Mouse (Mus musculus) large intestine, adult 2 months (tissue): ENCODE data around the gene Gna12. TPM values are rescaled to one million over a fixed set of nuclear protein-coding genes. Genes with fewer than 3 reads are reported as not detected.
A peak's percentile ranks its signal among the peaks of the same experiment; 100 is the strongest.

ENCODE experiments used
- DNase-seq: peaks from one replicate; pipeline ENCODE4 v3.0.0-alpha.2; 2012; ENCODE audit warnings: low read depth, low spot score
- WGBS: fragments of 180-500 bp; shearing (Covaris S2); methylation state at CpG from one replicate; pipeline ENCODE4 v1.1.7; 2018; 5-methylcytosine and 5-hydroxymethylcytosine counted together
- polyA plus RNA-seq: library from polyadenylated mRNA; depleted of rRNA; stranded (reverse); fragments of >200 nt; gene quantifications from 2 replicates; pipeline ENCODE4 v1.2.3, GENCODE M21; 2012

The Gna12 gene
- polyA plus RNA-seq, 1 experiment, result 37.1 TPM

DNA sequence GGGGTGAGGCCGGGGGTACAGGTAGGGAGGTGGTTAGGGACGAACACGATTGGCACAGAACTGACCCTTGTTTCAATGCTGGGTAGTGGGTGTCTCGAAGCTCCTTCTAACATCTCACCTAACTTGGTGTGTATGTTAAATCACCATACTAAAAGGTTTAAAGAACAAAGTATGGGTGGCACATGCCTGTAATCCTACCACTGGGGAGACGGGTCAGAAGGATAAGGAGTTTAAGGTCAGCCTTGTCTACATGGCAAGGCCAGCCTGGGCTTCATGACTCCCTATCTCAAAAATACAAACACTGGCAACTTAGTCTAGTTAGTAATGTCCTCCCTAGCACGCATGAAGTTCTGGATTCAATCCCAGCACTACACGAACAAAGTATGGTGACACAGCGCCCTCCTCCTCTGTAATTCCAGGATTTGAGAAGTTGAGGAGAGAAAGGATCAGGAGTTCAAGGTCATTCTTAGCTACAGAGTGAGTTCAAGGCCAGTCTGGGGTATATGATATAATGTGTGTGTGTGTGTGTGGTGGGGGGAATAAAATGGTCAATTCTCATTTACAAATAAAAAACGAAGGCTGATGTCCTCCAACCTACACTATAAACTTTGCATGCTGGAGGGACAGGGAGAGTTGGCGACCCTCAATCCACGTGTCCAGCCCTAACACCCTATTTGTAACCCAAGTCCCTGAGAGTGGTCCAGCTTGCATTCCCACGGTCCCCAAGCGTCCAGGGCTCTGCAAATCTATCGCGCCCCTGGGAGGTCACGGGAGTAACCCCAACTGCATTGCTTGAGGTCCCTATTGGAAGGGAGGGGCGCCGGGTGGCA lies 935 bp downstream of the Gna12 start:
- 33% methylated on average over 18 of the region's 18 CpGs for WGBS
- DNase-seq, result no peak

DNA sequence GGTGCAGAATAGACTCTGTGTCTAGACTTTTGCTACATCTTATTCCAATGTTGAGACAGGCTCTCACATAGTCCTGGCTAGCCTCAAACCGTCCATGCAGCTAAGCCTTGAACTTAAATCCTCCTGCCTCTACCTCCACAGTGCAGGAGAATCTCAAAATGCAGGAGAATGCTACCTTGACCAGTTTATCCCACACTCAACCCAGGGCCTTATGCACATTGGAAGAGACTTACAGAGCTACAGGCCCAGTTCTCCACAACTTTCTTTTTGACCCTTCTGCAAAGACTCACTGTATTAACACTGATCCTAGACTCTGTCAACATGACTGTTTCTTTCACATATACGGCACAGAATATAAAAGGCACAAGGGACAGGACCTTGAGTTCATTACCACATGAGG lies 1.9 kb downstream of the Gna12 start:
- WGBS, result 41% methylated on average over 2 of the region's 2 CpGs
- no peak for DNase-seq

DNA sequence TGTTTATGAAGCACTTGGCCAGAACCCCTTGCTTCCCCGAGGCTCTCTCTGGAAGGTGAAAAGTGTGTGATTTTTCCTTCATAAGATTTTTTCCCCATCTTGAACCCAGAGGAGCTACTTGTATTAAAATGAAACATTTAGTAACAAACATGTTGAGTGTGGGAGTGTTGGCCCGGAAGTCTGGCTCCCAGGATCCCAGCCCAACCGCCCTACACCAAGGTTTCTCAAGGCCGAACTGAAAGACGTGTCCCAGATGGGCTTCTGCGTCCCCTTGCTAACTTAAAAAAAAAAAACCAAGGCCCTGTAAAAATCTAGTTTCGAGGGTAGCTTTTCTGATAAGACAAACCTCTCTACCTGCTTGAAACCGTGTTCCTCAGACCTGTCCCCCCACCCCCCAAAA lies 2.3 kb downstream of the Gna12 start:
- DNase-seq, result no peak
- 51% methylated on average over 8 of the region's 8 CpGs for WGBS

GRCm38 (mm10) chr5:140827413-140827812 lies 2.8 kb downstream of the Gna12 start:
- DNase-seq, result no peak
- 58% methylated on average over 2 of the region's 2 CpGs for WGBS

- WGBS, result 71% methylated on average over 1 of the region's 1 CpGs
- DNase-seq, result no peak
These were observed 3.4 kb downstream of the Gna12 start for GRCm38 (mm10) chr5:140826796-140827195.

GRCm38 (mm10) chr5:140826118-140826517 lies 4.1 kb downstream of the Gna12 start:
- DNase-seq, result no peak
- WGBS, result 97% methylated on average over 1 of the region's 1 CpGs

- WGBS, result 72% methylated on average over 7 of the region's 7 CpGs
- no peak for DNase-seq
These were observed 6.1 kb downstream of the Gna12 start for GRCm38 (mm10) chr5:140824126-140824525.

DNA sequence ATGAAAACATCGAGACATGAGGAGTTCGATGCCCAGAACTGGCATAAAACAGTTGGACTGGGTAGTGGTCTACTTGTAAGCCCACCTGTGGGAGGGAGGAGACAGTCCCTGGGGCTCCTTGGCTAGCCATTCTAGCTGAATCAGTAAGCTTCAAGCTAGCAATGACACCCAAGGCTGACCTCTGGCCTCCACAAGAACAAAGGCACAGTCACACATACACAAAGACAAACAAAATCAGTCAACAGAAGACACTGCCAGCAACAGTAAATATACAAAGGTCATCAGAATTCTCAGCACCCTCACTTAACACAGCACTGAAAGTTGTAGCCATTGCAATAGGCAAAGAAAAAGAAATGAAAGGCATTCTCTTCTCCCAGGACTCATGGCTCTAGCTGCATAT lies 6.8 kb downstream of the Gna12 start:
- WGBS, result 95% methylated on average over 2 of the region's 2 CpGs
- DNase-seq, result no peak

- WGBS, result 84% methylated on average over 4 of the region's 4 CpGs
- DNase-seq, result no peak
These were observed 8.3 kb downstream of the Gna12 start for GRCm38 (mm10) chr5:140821951-140822350.

GRCm38 (mm10) chr5:140820539-140820938 lies 9.7 kb downstream of the Gna12 start:
- 85% methylated on average over 4 of the region's 4 CpGs for whole genome bisulfite sequencing
- no peak for DNase-seq

DNA sequence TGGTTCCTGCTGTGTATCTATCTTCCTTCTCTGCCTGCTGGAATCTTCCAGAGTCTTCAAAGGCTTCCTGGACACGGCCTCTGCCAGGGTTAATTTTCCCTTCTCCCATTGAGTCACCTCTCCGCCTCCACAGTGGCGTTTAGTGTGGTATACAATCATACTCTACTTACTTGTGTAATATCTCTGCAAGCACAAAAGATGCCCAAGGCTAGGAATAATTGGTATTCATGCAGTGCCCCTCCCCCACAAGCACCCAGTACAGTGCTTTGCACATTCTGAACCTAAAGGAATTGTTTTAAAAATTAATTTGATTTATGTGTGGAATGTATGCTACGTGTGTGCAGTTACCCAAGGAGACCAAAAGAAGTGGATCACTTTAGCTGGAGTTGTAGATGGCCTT lies 10.6 kb downstream of the Gna12 start:
- no peak for DNase-seq
- 69% methylated on average over 4 of the region's 4 CpGs for WGBS

DNA sequence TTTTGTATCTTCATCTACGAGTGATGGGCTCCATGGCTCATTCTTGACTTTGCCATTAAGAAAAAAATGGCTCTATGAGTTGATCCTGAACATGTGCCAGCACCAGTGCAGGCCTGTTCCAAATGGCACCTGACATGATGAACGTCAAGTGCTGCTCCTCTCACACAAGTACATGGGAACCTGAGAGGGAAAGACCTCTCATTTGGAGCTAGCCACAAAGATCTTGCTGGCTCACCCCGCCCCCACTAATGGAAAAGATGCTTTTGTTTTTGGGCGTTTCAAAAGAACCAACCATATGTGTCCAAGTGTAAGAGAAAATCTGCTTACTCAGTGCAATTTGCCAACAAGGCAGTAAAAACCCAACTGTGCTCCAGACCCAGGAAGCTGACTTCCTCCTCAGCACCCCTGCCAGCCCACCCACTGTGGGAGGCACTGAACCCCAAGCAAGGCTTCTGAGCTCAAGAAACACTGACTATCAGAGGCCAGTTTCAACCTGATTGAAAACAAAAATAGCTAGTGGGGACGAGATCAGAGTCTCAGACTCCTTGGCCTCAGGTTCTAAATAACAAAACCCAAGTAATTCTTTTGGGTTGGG lies 11.7 kb downstream of the Gna12 start:
- 83% methylated on average over 5 of the region's 5 CpGs for WGBS
- DNase-seq, result no peak

- WGBS, result 81% methylated on average over 6 of the region's 6 CpGs
- no peak for DNase-seq
These were observed 13.2 kb downstream of the Gna12 start for GRCm38 (mm10) chr5:140816950-140817568.

DNA sequence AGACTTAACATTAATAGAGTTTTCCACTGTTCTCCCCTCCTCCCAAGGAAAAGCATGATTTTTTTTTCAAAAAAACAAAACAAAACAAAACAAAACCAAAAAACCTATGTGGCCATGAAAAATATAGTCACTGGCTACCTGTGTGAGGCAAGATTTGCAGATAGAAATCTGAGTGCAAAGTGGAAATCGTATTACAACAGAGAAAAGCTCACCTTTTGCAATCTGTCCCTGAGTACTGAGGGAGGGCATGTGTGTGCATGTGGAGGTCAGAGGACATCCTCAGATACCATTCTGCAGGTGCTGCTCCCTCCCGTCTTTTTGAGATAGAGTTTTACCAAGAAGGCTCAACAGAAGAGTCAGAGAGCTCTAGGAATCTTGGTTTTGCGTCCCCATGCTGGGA lies 14.2 kb downstream of the Gna12 start:
- WGBS, result 92% methylated on average over 3 of the region's 3 CpGs
- DNase-seq, result no peak

DNA sequence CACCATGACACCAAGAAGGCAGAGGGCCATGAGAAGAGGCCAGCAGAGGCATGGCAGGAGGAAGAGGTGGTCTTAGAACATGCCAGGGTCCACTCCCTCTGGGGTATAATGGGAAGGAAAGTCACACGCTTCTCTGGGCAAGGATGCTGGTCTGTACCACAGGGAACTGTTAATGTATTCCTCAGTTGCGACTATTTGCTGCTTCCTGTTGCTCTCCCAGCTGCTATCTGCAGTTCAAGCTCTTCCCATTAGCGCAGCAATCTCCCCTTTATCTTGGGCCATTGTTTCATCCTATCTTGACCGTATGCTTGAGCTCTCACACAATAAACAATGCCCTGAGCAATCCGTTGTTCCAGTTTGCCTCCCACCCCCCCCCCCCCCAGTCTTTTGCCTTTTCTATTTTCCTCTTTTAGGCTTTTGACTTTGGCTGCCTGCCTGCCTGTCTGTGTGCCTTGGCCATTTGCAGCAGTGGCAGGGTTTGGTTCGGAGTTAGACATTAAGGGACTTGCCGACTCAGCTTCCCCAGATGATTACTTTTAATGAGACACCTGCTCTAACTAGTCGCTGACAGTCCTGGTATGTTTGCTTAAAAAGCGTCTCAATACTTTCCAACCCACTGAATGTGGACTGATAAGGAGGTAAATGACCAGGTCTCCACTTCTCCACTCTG lies 15.0 kb downstream of the Gna12 start:
- WGBS, result 18% methylated on average over 9 of the region's 9 CpGs
- no peak for DNase-seq

DNA sequence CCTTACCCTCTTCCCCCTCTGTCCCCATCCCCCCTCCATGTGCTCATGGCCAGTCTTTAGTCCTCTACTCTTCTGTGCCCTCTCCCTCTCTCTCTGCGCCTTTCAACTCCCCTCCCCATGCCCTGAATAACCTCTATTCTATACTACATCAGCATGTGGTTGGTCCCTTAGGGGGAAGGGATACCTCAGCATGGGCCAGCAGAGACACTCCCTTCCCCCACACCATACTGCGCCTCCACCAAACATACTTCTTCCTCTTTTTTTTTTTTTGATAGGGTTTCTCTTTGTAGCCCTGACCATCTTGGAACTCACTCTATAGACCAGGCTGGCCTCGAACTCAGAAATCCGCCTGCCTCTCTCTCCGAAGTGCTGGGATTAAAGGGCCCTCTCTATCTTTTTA lies 15.8 kb downstream of the Gna12 start:
- WGBS, result 93% methylated on average over 5 of the region's 5 CpGs
- DNase-seq, result no peak

GRCm38 (mm10) chr5:140812699-140813098 lies 17.5 kb downstream of the Gna12 start:
- DNase-seq, result no peak
- 42% methylated on average over 4 of the region's 4 CpGs for WGBS

DNA sequence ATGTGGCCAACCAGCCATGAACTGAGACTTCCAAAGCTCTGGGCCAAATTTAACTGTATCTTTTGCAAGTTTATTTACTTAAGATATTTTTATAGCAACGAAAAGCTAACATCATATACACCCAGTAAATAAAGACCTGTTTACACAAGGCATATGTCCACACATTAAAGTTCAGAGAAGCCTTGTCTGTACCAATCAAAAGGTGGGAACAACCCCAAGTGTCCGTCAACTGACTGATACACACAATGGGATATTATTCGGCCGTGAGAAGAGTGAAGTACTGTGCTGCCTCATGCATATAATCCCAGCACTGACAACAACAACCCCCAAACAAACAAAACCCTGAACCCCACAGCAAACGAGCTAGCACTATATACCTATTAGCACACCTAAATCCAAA lies 18.2 kb downstream of the Gna12 start:
- peak; percentile 25 for DNase-seq
- 26% methylated on average over 5 of the region's 5 CpGs for WGBS

GRCm38 (mm10) chr5:140811390-140811789 lies 18.8 kb downstream of the Gna12 start:
- 34% methylated on average over 2 of the region's 2 CpGs for WGBS

GRCm38 (mm10) chr5:140806939-140807338 lies 23.3 kb downstream of the Gna12 start:
- 64% methylated on average over 2 of the region's 2 CpGs for WGBS
- no peak for DNase-seq

More at GRCm38 (mm10) chr5:140811390-140811789, 18.8 kb downstream of the Gna12 start:
- no peak for DNase-seq
